Mouse (Mus musculus) left cerebral cortex, adult 18-20 months (tissue): ENCODE data around the gene Dhrs13. TPM values are rescaled to one million over a fixed set of nuclear protein-coding genes. Genes with fewer than 3 reads are reported as not detected.
"Not testable (repeated sequence)": the region's sequence is repeated elsewhere in the genome, so short reads cannot be mapped to it uniquely, and the experiment has no call there.

Source experiments
- DNase-seq, 2 experiments: peaks; one replicate each; pipeline ENCODE4 v3.0.0; 2021 to 2022; ENCODE audit warnings: low spot score in 2 of 2, mixed read lengths in 1 of 2
- total RNA-seq, 2 experiments: library from RNA; stranded (reverse); gene quantifications; 2 replicates each; pipeline ENCODE4 v1.2.3; 2021

Dhrs13 gene
- total RNA-seq, 2 experiments from 2014 or later, result 5.1 to 6.9 TPM

DNA sequence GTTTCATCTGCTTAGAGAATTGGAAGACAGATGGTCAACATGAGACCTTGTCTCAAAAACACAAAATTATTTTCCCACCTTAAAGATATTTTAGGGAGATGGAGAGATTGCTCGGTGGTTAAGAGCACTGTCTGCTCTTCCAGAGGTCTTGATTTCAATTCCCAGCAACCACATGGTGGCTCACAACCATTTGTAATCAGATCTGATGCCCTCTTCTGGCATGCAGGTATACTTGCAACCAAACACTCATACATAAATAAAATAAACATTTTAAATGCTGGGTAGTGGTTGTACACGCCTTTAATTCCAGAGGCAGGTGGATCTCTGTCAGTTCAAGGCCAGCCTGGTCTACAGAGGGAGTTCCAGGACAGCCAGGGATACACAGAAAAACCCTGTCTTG is 8.8 kb downstream of the Dhrs13 start:
- no peak for DNase-seq

DNA sequence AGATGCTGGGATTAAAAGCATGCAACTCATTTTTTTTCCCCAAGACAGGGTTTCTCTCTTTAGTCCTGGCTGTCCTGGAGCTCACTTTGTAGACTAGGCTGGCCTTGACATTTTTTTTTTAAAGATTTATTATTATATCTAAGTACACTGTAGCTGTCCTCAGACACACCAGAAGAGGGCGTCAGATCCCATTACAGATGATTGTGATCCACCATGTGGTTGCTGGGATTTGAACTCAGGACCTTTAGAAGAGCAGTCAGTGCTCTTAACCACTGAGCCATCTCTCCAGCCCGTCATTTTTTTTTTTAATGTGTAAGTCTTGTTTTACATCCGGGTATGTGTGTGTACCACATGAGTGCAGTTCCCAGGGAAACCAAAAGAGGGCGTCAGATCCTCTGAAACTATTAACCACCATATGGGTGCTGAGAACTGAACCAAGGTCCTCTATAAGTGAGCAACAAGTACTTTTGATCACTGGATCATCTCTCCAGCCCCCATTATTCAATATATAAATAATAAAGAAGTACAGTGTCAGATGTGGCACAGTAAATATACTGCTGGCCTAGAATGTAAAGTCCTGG is 10.3 kb downstream of the Dhrs13 start:
- not testable (repeated sequence) for DNase-seq

DNA sequence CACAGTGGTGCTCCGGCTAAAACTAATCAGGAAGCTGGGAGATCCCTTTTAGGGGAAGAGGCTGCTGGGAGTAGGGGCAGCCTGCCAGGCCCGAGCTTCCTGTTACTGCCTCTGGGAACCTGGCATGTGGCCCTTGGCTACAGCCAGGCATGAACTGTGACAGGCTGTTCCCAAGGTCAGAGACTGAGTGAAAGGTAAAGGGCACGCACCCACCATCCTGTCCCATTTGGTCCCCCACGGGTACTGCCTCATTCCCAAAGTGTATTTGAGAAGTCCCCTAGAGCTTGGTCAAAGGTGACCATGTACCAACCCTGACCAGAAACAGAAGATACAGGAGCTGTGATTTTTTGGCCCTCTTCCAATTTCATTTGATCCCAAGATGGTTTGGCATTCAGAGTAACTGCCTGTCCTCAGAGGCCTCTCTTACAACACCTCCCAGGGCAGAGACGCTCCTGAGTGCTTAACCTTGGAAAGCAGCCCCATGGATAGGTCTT is 12.7 kb downstream of the Dhrs13 start:
- DNase-seq, result peak; percentile 9 to 26

DNA sequence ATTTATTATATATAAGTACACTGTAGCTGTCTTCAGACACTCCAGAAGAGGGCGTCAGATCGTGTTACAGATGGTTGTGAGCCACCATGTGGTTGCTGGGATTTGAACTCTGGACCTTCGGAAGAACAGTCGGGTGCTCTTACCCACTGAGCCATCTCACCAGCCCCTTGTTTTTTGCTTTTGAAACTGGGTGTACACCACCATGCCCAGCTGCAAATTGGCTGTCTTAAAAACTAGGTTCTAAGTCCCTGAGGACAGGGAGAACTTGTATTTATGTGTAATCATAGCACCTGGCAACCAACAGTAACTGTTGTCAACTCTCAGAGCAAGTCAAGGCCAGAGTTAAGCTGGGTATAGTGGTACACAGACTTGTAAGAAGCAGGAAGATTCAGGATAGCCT is 16.6 kb downstream of the Dhrs13 start:
- not testable (repeated sequence) for DNase-seq

DNA sequence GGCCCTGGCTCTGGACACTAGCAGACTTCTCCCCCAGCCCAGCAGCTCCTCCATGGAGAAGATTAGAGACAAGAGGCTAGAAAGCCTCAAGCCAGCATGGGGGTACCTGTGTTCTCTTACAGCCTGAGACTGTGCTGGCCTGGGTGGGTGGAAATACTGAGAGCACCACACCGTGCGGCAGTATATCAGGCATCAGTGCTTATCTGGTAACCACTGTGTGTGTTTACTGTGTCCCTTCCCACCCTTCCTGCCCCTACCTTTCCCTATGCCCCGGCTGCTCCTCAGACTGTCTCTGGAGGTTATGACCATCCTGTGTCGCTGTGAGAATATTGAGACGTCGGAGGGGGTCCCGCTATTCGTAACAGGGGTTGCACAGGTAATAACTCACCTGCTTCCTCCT is 21.0 kb downstream of the Dhrs13 start:
- DNase-seq, result no peak

DNA sequence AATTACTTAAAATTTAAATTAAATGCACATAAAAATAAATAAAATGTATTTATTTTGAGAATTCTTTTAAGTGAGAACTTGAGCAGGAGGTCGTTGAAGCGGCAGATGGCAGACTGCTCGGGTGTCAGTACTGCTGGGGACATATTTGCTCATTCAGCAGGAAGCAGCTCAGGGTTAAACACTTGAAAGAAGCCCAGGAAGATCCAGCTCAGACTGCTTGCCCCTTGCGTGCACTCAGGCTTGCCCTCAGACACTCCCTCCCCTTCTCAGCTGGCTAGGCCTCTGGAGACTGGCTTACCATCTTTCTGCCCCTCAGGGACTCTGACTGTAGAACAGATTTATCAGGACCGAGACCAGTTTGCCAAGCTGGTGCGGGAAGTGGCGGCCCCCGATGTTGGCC is 24.9 kb downstream of the Dhrs13 start:
- no peak for DNase-seq

DNA sequence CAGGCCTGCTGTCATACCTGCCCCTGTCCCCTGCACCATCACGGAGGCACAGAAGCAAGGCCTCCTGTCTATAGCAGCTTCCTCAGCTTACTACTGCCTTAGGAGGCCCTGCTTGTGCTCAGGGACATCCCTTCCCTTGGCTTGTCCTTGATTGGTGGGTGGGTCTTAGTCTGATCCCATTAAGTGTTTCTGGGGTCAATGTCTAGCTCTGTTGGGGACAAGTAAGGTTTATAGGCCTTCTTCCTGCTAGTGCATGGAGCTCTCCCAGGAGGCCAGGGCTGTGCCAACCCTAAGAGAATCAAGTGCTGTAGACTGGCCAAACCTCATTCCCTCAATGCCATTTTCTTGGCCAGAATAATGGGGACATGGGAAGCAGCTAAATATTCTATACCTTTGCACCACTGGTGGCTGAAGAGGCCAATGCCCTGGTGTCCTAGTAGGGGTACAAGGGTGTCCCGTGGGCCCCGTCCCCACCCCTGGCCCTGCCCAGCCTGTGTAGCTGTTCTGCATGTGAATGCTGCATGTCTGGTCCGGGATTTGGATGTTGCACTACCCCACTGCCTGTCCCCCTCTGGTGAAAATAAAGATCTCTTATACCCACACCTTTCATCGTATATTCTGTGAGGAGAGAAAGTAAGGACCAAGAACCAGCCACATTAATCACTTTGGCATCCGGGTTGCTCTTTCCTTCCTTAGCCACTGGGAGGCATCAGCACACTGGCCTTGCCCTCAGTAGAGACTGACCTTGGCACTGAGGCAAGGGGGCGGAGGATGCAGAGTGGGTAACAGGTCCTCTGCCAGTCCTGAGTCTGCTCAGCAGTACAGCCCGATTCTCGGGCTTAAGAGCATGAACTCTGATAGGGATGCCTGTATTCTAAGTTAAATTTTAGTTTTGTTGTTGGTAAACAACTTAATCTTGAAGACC is 28.0 kb downstream of the Dhrs13 start:
- peak; percentile 48 to 49 for DNase-seq

DNA sequence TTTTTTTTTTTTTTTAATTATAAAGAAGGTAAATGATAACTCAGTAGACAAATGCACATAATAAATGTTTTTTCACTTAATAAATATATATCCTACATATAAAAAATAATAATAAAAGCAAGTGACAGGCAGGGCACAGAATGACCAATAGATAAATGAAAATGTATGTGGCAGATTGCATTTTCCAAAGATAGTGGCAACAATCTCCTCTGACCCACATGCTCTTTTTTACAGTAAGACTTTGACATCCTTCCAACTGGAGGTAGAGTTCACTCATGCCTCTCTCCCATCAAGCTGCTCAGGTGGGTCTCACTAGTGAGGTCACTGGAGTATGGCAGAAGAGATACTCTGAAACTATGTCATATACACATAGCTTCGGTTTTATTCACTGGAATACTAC is 30.5 kb downstream of the Dhrs13 start:
- DNase-seq, result no peak

DNA sequence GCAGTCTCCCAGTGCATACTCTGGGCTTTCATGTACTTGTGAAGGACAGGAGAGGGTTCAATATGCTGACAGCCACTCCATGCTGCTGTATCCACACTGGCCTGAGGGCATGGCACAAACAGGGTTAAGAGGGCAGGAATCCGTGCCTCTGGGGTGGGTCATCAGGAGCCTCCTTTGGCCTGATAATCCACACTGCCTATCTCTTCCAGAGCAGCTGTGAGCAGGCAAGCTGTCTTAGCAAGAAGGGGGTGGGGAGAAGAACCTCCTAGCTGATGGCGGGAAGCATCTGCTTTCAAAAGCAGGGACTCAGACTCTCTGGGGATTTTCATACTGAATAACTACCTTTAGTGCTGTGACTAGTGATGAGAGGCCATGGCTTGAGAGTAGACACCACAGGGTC is 33.8 kb downstream of the Dhrs13 start:
- DNase-seq, result no peak

DNA sequence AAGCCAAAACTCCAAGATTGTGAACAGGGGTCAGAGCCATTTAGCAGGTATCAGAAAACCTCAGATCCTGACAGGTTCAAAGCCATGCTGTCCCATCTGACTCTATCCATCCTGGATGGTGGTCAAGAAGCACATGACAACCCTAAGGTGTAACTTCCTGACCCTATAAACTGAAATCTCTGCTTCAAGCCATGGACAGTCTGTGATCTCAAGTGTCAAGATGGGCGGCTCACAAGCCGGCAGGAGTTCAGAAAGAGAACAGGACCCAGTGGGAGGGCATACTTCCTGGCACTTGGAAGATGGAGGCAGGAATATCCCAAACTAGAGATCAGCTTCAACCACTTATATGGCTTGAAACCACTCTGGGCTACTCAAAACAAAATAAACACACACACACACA is 34.6 kb downstream of the Dhrs13 start:
- no peak for DNase-seq

DNA sequence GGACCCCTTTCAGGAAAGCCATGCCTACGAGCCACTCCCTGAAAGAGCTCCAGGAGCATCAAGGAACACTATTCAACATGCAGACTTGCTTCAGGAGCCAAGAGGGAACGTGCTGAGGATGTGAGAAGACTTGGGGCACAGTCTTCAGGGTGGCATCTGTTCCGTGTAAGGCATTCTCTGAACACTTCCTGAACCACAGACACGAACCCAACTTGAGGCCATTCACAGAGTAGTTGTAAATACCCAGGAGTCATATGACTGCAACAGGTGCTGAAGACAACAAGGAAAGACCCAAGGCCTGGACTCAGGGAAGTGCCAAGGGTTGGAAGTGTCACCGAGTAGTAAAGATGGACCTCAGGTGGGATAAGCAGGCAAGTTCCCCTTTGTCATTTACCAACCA is 35.5 kb downstream of the Dhrs13 start:
- no peak for DNase-seq

DNA sequence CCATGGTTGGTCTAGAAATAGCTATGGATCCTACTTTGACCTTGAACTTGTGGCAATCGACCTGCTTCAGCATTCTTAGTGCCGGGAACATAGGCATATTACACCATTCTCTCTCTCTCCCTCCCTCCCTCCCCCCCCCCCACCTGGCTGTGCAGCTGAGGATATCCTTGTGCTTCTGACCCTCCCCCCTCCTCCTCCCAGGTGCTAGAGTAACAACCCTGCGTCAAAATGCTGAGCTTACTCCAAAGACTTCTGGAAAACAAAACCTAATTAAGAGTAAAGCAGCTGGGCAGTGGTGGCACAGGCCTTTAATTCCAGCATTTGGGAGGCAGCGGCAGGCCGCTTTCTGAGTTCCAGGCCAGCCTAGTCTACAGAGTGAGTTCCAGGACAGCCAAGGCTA is 37.0 kb downstream of the Dhrs13 start:
- no peak for DNase-seq

DNA sequence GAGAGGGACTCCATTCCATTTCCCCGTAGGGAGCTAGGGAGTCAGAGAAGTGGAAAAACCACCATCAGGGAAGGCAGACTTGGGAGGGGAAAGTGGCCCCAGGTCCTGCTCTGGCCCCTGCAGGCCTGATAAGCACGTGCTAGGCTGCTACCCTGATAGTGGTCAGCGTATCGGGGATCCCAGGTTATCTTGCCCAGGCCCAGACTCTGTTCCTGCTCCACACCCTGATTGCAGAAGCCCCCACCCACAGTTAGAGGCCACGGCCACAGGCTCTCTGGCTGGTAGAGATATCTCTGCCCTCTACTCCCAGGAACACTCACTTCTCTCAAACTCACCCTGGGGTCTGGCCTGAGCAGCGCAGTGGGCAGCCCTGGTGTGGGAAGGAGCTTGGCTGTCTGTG is 37.6 kb downstream of the Dhrs13 start:
- DNase-seq, result no peak

DNA sequence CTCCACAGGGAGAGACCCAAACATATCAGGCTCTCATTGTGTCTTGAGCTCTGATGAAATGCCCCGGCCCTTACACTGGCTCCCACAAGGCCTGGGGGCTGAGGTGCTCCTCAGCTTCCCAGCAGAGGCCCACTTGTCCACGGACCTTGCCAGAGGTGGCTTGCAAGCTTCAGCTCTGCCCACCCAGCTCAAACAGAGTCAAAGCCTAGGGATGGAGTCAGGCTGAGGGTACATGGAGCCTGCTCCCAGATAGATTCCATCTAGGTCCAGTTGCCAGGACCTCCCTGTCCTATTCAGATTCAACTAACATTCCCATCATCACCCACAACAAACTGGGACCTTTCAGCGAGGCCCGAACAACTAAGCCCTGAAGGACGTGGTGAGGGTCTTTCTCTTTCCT is 39.9 kb downstream of the Dhrs13 start:
- DNase-seq, result no peak

DNA sequence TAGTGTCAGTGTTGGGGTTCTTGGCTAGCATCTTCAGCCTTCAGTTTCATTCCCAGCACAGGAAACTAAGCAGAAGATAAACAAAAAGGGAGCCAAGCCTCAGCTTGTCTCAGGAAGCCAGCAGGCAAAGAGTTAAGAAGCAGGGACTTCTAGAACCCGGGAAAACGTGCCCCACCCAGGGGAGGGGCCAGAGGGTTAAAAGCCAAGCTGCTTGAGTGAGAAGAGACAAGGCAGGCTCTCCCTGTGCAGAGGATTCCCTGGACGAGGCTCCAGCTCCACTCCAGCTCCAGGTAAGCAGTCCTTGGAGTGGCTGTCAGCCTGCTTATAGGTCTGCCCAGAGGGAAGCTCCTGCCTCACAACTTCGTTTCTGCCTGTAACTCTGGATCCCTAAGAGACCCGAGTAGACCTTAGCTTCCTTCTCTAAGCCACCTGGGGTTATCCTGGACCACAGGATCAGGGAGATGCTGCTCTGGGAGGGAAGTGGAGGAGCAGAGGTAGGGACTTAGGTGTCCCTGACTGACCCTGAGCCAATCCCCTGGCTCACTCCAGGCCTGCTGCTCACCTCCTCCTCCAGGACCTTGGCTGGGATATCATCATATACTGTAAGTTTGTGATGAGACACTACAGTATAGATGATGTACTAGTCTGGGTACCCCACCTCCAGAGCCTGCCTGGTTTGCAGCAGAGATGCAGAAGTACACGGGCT is 40.5 kb downstream of the Dhrs13 start:
- DNase-seq, result no peak

DNA sequence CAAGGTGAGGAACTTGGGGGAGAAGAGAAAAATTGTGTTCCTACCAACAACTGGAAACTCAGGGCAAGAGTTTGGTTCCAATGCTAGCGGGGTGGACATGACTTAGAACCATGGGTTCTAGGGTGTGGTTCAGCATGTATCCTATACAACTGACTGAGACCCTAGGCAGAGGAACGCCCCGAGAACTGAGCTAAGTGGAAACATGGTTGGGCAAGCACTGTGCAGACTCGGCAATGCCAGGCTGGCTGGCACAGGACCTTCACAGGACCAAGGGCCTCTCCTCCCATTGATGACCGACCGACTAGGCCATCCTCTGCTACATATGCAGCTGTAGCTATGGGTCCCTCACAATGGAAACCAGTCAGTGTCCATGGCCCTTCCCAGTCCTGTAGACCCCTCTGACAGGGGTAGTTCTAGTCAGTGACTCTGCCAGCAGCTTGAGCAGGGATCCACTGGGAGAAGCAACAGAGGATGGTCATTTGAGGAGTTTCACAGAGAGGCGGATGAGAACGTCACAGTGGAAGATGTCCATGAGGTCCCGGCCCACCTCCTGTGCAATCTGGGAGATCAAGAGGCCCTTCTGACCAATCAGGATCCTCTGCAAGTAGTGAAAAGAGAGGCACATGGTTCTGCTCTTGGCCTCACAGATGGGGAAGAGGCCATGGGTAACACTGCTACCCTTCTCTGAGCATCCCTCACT is 41.6 kb downstream of the Dhrs13 start:
- DNase-seq, result no peak

DNA sequence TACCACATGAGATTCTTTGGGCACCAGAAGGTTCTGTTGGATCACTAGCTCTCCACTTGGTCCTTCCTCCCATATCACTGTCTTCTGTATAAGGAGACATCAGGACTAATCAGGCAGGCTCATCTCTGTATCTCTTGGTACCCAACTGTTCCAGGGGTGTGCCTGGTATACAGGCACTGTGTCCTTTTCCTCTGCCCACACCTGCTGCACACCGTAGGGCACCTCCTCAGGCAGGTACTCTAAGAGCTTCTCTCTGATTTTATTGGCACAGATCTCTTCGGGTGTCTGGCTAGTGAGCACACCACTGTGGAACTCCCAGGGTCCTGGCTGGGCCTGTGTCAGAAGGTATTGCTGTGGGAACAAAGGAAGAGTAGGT is 42.2 kb downstream of the Dhrs13 start:
- no peak for DNase-seq

DNA sequence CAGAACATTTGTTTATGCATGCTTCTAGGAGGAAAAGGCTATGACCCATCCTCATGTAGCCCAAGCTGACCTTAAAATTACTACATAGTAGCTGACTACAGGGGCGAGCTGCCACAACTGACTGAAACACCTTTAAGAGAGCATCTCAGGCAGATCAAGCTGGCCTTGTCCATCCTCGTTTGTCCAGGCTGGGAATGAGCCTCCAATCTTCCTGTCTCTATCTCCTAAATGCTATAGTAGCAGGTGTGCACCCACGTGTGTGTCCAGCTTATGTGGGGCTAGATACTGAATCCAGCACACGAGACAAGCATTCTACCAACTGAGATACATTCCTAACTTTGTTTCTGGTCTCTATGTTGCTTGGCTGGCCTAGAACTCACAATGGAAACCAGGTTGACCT is 42.6 kb downstream of the Dhrs13 start:
- DNase-seq, result no peak

DNA sequence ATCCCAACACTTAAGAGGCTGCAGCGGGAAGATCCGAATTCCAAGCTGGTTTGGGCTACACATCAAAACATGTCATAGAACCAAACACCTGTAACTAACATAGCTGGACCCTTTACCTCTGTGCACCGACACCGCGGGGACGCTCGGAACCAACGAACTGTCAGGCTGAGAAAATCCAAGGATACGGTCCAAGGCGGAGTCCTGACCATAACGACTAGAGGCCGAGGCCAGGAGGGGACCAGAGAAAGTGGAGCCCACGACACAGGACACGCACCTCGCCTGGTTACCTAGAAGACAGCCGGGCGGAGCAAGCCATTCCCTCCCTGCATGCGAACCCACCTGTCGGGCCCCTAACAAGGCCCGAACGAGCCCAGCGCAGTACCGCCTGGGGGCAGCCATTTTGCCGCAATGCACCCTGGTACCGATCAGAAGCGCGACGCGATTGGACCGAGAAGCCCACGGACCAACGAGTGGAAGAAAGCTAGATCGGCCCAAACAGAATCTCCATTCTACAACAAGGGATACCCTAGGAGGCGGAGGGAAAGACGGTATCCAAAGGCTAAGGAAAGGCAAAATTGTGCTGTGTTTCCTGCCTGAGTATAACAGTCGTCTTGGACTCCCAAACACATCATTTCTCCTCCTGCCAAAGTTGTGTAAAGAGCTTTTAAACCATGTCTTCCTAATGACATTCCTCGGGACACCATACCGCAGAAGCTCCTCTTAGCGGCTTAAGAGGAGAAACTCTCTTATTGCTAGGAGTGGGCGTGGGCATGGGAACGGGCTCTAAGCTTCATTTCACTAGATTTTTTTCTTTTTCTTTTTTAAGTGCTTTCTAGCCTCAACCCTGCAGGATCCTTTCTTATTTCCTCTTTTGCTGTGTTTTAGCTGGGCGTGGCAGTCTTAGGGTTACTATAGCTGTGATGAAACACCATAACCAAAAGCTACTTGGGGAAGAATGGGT is 48.2 kb downstream of the Dhrs13 start, which contains the start of gene Eral1:
Gene Eral1 (minus strand): TSS at position 423 of the 961 bp plus-strand sequence.
- peak; percentile 85 to 86 for DNase-seq

DNA sequence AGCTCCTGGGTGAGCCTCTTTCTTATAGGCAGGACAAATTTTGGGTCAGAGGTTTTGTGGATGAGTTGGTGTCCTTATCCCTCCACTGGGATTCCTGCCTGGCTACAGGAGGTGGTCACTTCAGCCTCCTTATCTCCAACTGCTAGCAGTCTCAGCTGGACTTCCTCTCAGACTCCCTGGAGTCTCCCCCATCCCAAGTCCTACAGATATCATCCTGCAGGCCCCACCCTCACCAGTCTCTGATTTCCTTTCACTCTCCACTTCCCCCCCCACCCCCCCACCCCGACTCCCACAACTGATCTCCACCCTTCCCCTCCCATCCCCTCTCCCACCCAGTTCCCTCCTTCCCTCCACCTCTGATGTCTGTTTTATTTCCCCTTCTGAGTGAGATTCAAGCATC is 51.5 kb downstream of the Dhrs13 start:
- no peak for DNase-seq
